Mouse (Mus musculus): Measurements from ENCODE around the gene Bst2. TPM values are rescaled to one million over a fixed set of nuclear protein-coding genes. Genes with fewer than 3 reads are reported as not detected.

The Bst2 gene
- polyA plus RNA-seq, 1 experiment from 2014 or later, result 46.5 TPM

GRCm38 (mm10) chr8:71562751-71563150, 25.5 kb upstream of the Bst2 start:
- Histone ChIP-seq H3K9me3 (replicated peaks; ENCODE audit: control insufficient read depth, low read length) (no peaks in the 10 kb centered on the region), H3K4me1 (ENCODE audit: control insufficient read depth, insufficient read depth, low read length) (peaks cover 20% of the 10 kb centered on the region), H3K27me3 (ENCODE audit: control insufficient read depth, insufficient read depth, low read length) (peaks cover 37% of the 10 kb centered on the region), H3K4me2 (ENCODE audit: low read depth, low read length) (peak overlapping the region; percentile 52), H3K9ac (ENCODE audit: low read length) (peak overlapping the region; percentile 57), H3K27ac (ENCODE audit: low read length) (no peak overlapping the region), H3K4me3 (replicated peaks; ENCODE audit: low read length) (peak overlapping the region; percentile 29), H3K36me3 (ENCODE audit: control insufficient read depth, insufficient read depth, low read length) (no peaks in the 10 kb centered on the region)
- ATAC-seq (ENCODE audit: insufficient read depth, low FRiP score), result no peak; the same call in 1 of the 2 replicates
- 1% methylated on average over 33 of the region's 33 CpGs for WGBS

GRCm38 (mm10) chr8:71561401-71561800, 24.1 kb upstream of the Bst2 start:
- Histone ChIP-seq H3K9ac (ENCODE audit: low read length) (no peak overlapping the region), H3K4me1 (ENCODE audit: control insufficient read depth, insufficient read depth, low read length) (peaks cover 20% of the 10 kb centered on the region), H3K4me3 (replicated peaks; ENCODE audit: low read length) (no peak overlapping the region), H3K27me3 (ENCODE audit: control insufficient read depth, insufficient read depth, low read length) (peaks cover 39% of the 10 kb centered on the region), H3K4me2 (ENCODE audit: low read depth, low read length) (no peak overlapping the region), H3K27ac (ENCODE audit: low read length) (no peak overlapping the region), H3K36me3 (ENCODE audit: control insufficient read depth, insufficient read depth, low read length) (no peaks in the 10 kb centered on the region), H3K9me3 (replicated peaks; ENCODE audit: control insufficient read depth, low read length) (no peaks in the 10 kb centered on the region)
- ATAC-seq (ENCODE audit: insufficient read depth, low FRiP score), result no peak
- WGBS, result 2% methylated on average over 15 of the region's 15 CpGs

DNA sequence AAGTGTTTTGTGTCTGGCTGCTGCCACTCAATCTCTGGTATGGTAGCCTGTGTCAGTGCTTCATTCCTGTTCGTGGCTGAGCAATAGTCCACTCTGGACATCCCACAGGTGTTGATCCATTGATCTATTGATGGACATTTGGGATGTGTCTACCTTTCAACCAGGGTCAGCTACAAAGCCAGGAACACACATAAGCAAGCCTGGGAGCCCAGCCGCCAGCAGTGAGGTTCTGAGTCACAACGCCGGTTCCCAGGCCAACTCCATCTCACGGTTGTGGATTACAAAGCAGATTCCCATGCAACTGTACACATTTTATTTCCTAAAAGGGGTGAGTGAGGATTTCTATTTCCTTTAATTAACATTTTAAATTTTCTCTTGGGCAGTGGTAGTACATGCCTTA, 23.5 kb upstream of the Bst2 start:
- no peak overlapping the region for H3K4me2 ChIP-seq (ENCODE audit: low read depth, low read length)
- H3K9me3 ChIP-seq (replicated peaks; ENCODE audit: control insufficient read depth, low read length), result no peaks in the 10 kb centered on the region
- no peaks in the 10 kb centered on the region for H3K36me3 ChIP-seq (ENCODE audit: control insufficient read depth, insufficient read depth, low read length)
- H3K4me1 ChIP-seq (ENCODE audit: control insufficient read depth, insufficient read depth, low read length), result peaks cover 20% of the 10 kb centered on the region
- H3K4me3 ChIP-seq (replicated peaks; ENCODE audit: low read length), result no peak overlapping the region
- H3K27ac ChIP-seq (ENCODE audit: low read length), result no peak overlapping the region
- 81% methylated on average over 5 of the region's 5 CpGs for WGBS
- H3K9ac ChIP-seq (ENCODE audit: low read length), result no peak overlapping the region
- ATAC-seq (ENCODE audit: insufficient read depth, low FRiP score), result no peak
- peaks cover 36% of the 10 kb centered on the region for H3K27me3 ChIP-seq (ENCODE audit: control insufficient read depth, insufficient read depth, low read length)

DNA sequence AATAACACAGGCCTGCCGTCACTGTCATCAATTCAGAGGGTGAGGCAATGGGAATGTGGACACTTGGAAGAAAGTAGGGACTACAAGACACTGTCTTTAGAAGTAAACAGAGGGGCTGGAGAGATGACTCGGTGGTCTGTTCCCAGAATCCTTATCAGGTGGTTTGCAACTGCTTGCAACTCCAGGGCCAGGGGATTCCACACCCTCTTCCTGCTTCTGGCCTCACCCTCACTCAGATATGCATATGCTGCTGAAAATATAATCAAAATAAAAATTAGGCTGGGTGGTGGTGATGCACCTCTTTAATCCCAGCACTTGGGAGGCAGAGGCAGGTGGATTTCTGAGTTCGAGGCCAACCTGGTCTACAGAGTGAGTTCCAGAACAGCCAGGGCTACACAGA, 22.8 kb upstream of the Bst2 start:
- Histone ChIP-seq H3K4me1 (ENCODE audit: control insufficient read depth, insufficient read depth, low read length) (peaks cover 20% of the 10 kb centered on the region), H3K4me2 (ENCODE audit: low read depth, low read length) (no peak overlapping the region), H3K27ac (ENCODE audit: low read length) (no peak overlapping the region), H3K4me3 (replicated peaks; ENCODE audit: low read length) (no peak overlapping the region), H3K27me3 (ENCODE audit: control insufficient read depth, insufficient read depth, low read length) (peaks cover 36% of the 10 kb centered on the region), H3K36me3 (ENCODE audit: control insufficient read depth, insufficient read depth, low read length) (no peaks in the 10 kb centered on the region), H3K9ac (ENCODE audit: low read length) (no peak overlapping the region), H3K9me3 (replicated peaks; ENCODE audit: control insufficient read depth, low read length) (no peaks in the 10 kb centered on the region)
- ATAC-seq (ENCODE audit: insufficient read depth, low FRiP score), result no peak
- WGBS, result 74% methylated on average over 3 of the region's 3 CpGs

- ATAC-seq (ENCODE audit: insufficient read depth, low FRiP score), result peak; percentile 74
- Histone ChIP-seq H3K27me3 (ENCODE audit: control insufficient read depth, insufficient read depth, low read length) (peaks cover 36% of the 10 kb centered on the region), H3K27ac (ENCODE audit: low read length) (no peak overlapping the region), H3K4me2 (ENCODE audit: low read depth, low read length) (peak overlapping the region; percentile 90), H3K9me3 (replicated peaks; ENCODE audit: control insufficient read depth, low read length) (no peaks in the 10 kb centered on the region), H3K4me3 (replicated peaks; ENCODE audit: low read length) (peak overlapping the region; percentile 54), H3K4me1 (ENCODE audit: control insufficient read depth, insufficient read depth, low read length) (peaks cover 20% of the 10 kb centered on the region), H3K9ac (ENCODE audit: low read length) (peak overlapping the region; percentile 73), H3K36me3 (ENCODE audit: control insufficient read depth, insufficient read depth, low read length) (no peaks in the 10 kb centered on the region)
- WGBS, result 2% methylated on average over 24 of the region's 24 CpGs
These were observed 21.9 kb upstream of the Bst2 start for GRCm38 (mm10) chr8:71558958-71559690.

DNA sequence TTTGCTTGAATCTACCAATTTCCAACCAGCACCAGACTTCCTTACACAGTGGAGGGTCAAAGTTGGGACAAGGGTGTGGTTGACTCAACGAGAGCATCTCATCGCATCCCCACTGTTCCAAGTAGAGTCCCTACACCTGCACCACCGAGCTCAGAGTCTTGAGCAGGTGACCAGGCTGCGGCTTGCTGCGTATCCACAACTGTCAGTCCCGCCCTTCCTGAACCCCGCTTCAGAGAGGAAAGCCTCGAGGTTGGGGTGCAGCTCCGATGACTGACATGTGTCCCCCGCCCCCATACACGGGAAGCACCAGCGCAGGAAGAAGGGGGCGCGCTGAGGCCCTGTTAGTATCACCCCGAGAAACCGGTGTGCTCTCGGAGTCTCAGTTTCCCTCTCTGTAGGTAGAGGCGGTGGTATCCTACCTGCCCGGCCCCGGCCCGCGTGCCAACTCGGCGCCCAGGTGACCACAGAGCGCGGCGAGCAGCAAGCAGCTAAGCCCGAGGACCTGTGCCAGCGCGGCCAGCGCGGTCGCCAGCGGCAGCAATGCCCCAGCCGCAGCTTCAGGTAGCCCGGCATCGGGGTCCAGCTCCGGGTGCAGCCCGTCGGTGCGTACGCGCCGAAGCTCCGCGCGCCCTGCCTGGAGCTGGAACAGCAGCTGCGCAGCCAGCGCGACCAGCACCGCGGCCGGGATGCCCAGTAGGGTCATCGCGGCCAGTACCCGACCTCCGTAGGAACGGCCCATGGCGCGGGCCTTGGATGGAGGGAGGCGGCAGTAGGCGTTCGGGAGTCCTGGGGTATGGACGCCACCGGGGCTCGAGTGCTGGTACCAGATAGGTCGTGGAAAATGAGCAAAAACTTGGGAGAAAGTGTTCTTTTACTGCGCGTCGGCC, 21.1 kb upstream of the Bst2 start, which contains the start of gene Tmem221:
Gene Tmem221, minus strand, starts transcription at position 801 of the 887 bp plus-strand sequence.
- Histone ChIP-seq H3K27me3 (ENCODE audit: control insufficient read depth, insufficient read depth, low read length) (peaks cover 36% of the 10 kb centered on the region), H3K4me3 (replicated peaks; ENCODE audit: low read length) (peak within 1 kb of the TSS; percentile 54), H3K9ac (ENCODE audit: low read length) (peak within 1 kb of the TSS; percentile 73), H3K36me3 (ENCODE audit: control insufficient read depth, insufficient read depth, low read length) (no peaks in the 10 kb centered on the region), H3K27ac (ENCODE audit: low read length) (no peak within 1 kb of the TSS), H3K4me2 (ENCODE audit: low read depth, low read length) (peak within 1 kb of the TSS; percentile 90), H3K9me3 (replicated peaks; ENCODE audit: control insufficient read depth, low read length) (no peaks in the 10 kb centered on the region), H3K4me1 (ENCODE audit: control insufficient read depth, insufficient read depth, low read length) (peaks cover 20% of the 10 kb centered on the region)
- ATAC-seq (ENCODE audit: insufficient read depth, low FRiP score), result peak; percentile 4; the same call in 1 of the 2 replicates
- WGBS, result 3% methylated on average over 70 of the region's 70 CpGs

GRCm38 (mm10) chr8:71554644-71555043, 17.4 kb upstream of the Bst2 start:
- Histone ChIP-seq H3K4me2 (ENCODE audit: low read depth, low read length) (no peak overlapping the region), H3K27me3 (ENCODE audit: control insufficient read depth, insufficient read depth, low read length) (peaks cover 16% of the 10 kb centered on the region), H3K27ac (ENCODE audit: low read length) (no peak overlapping the region), H3K36me3 (ENCODE audit: control insufficient read depth, insufficient read depth, low read length) (no peaks in the 10 kb centered on the region), H3K4me3 (replicated peaks; ENCODE audit: low read length) (no peak overlapping the region), H3K9ac (ENCODE audit: low read length) (no peak overlapping the region), H3K9me3 (replicated peaks; ENCODE audit: control insufficient read depth, low read length) (no peaks in the 10 kb centered on the region), H3K4me1 (ENCODE audit: control insufficient read depth, insufficient read depth, low read length) (peaks cover 20% of the 10 kb centered on the region)
- no peak for ATAC-seq (ENCODE audit: insufficient read depth, low FRiP score)
- WGBS, result 91% methylated on average over 2 of the region's 2 CpGs

DNA sequence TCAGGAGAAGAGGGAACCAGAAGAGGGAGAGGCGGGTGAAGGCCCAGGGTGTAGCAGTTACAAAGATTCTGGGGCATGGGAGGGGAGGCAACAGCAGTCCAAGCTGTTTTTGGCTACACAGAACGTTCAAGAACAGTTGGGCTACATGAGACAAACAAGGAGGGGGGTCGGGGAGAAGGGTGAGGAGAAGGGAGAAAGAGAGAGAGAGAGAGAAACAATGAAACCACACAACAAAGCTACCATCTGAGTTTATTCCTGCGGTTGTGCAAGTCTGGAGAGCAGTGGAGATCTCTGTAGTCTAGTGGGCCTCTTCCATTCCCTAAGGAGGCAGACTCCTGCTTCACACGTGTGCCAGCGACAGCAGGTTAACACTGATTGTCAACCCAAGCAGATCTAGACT, 16.7 kb upstream of the Bst2 start:
- peaks cover 16% of the 10 kb centered on the region for H3K4me1 ChIP-seq (ENCODE audit: control insufficient read depth, insufficient read depth, low read length)
- H3K4me2 ChIP-seq (ENCODE audit: low read depth, low read length), result no peak overlapping the region
- H3K27me3 ChIP-seq (ENCODE audit: control insufficient read depth, insufficient read depth, low read length), result peaks cover 14% of the 10 kb centered on the region
- no peak overlapping the region for H3K9ac ChIP-seq (ENCODE audit: low read length)
- no peak overlapping the region for H3K4me3 ChIP-seq (replicated peaks; ENCODE audit: low read length)
- H3K27ac ChIP-seq (ENCODE audit: low read length), result no peak overlapping the region
- ATAC-seq (ENCODE audit: insufficient read depth, low FRiP score), result no peak
- no peaks in the 10 kb centered on the region for H3K36me3 ChIP-seq (ENCODE audit: control insufficient read depth, insufficient read depth, low read length)
- no peaks in the 10 kb centered on the region for H3K9me3 ChIP-seq (replicated peaks; ENCODE audit: control insufficient read depth, low read length)
- 69% methylated on average over 6 of the region's 6 CpGs for WGBS

GRCm38 (mm10) chr8:71552770-71553169, 15.5 kb upstream of the Bst2 start:
- ATAC-seq (ENCODE audit: insufficient read depth, low FRiP score), result no peak

More at GRCm38 (mm10) chr8:71552770-71553169, 15.5 kb upstream of the Bst2 start:
- H3K4me3 ChIP-seq (replicated peaks; ENCODE audit: low read length), result no peak overlapping the region
- H3K36me3 ChIP-seq (ENCODE audit: control insufficient read depth, insufficient read depth, low read length), result no peaks in the 10 kb centered on the region
- H3K27ac ChIP-seq (ENCODE audit: low read length), result 0 out of 2 replicates have a peak overlapping the region, but pooled peaks have one; percentile 15
- H3K9ac ChIP-seq (ENCODE audit: low read length), result no peak overlapping the region
- 43% methylated on average over 6 of the region's 6 CpGs for WGBS
- peaks cover 8% of the 10 kb centered on the region; the same call in 1 of the 2 replicates for H3K4me1 ChIP-seq (ENCODE audit: control insufficient read depth, insufficient read depth, low read length)
- H3K27me3 ChIP-seq (ENCODE audit: control insufficient read depth, insufficient read depth, low read length), result peaks cover 2% of the 10 kb centered on the region
- H3K4me2 ChIP-seq (ENCODE audit: low read depth, low read length), result no peak overlapping the region
- H3K9me3 ChIP-seq (replicated peaks; ENCODE audit: control insufficient read depth, low read length), result no peaks in the 10 kb centered on the region
